Mouse (Mus musculus): ENCODE measurements around the gene Ptrh2. TPM values are rescaled to one million over a fixed set of nuclear protein-coding genes. Genes with fewer than 3 reads are reported as not detected.

The Ptrh2 gene
- total and polyA plus RNA-seq, 3 experiments: 29.8 to 54.5 (median 34.7) TPM

GRCm38 (mm10) chr11:86734241-86734939 lies 50.6 kb downstream of the Ptrh2 start:
- in situ Hi-C loops (cut with MboI; ENCODE audit: low pct_ligation_motif_present, low pct_unique_long_range_greater_than_20kb, low sequenced_read_pairs): no loop called here
- Histone ChIP-seq H3K4me3 (replicated peaks in 1 of 3; ENCODE audit: low read depth in 2 of 3, low read length in 2 of 3, poor library complexity in 1 of 3) (no peak overlapping the region), H3K79me2 (replicated peaks; ENCODE audit: control insufficient read depth, extremely low read depth, insufficient read depth, poor library complexity, severe bottlenecking) (peaks cover 62% of the 10 kb centered on the region), H3K4me1 (ENCODE audit: control insufficient read depth in 1 of 2, insufficient read depth in 2 of 2) (peaks cover 8 to 82% of the 10 kb centered on the region in 2 experiments), H3K27me3 (replicated peaks) (no peaks in the 10 kb centered on the region), H3K9me3 (replicated peaks; ENCODE audit: low read length) (no peaks in the 10 kb centered on the region), H3K4me2 (ENCODE audit: insufficient read depth, low read depth, poor library complexity, severe bottlenecking) (no peak overlapping the region), H3K27ac (ENCODE audit: insufficient read depth, low read depth) (no peak overlapping the region), H3K36me3 (replicated peaks in 1 of 2; ENCODE audit: control insufficient read depth in 1 of 2, insufficient read depth in 1 of 2, low read length in 1 of 2) (peaks cover 32 to 66% of the 10 kb centered on the region in 2 experiments), H3K9ac (ENCODE audit: insufficient read depth, low read depth) (no peak overlapping the region)
- TF ChIP-seq BHLHE40 (IDR thresholded peaks at IDR 0.05; ENCODE audit: low read depth, low read length): no peak
- TF ChIP-seq SIN3A (IDR thresholded peaks at IDR 0.05; ENCODE audit: low read length): 0 out of 2 replicates have a peak, but pooled peaks have one; percentile 26
- dilution Hi-C loops (cut with MboI; ENCODE audit: extremely low pct_ligation_motif_present, extremely low pct_unique_long_range_greater_than_20kb, low sequenced_read_pairs): no loop called here
- DNase-seq (ENCODE audit: extremely low read depth): no peak

DNA sequence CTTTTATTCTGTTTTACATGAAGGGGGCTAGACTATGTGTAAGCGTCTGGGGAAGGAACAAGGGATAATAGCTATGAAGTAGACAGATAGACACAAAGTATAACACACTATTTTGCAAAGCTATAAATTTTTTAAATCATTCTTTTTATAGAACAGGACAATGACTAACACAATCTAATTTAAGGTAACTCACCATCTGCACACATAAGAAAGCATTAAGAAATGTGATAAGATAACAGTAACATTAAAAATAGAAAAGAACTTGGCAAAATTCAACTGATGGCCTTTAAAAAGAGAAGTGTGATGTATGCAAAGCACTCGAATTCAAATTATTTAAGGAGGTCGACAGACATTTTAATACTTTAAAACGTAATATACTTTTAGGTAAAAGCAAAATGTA lies 51.2 kb downstream of the Ptrh2 start:
- no peak for TF ChIP-seq TCF12 (IDR thresholded peaks at IDR 0.05; ENCODE audit: low read depth, low read length)
- TF ChIP-seq JUND (conservative IDR thresholded peaks at IDR 0.05; ENCODE audit: low read depth, low read length): no peak
- TF ChIP-seq EP300 (IDR thresholded peaks at IDR 0.05; ENCODE audit: low read length): 0 out of 2 replicates have a peak, but pooled peaks have one; percentile 5
- H3K4me3 ChIP-seq (replicated peaks in 1 of 3; ENCODE audit: low read depth in 2 of 3, low read length in 2 of 3, poor library complexity in 1 of 3): no peak overlapping the region
- DNase-seq (ENCODE audit: extremely low read depth): no peak
- H3K9me3 ChIP-seq (replicated peaks; ENCODE audit: low read length): no peaks in the 10 kb centered on the region
- no peak overlapping the region for H3K9ac ChIP-seq (ENCODE audit: insufficient read depth, low read depth)
- dilution Hi-C loops (cut with MboI; ENCODE audit: extremely low pct_ligation_motif_present, extremely low pct_unique_long_range_greater_than_20kb, low sequenced_read_pairs) (no loop called here), in situ Hi-C loops (cut with MboI; ENCODE audit: low pct_ligation_motif_present, low pct_unique_long_range_greater_than_20kb, low sequenced_read_pairs) (no loop called here)
- H3K27me3 ChIP-seq (replicated peaks): no peaks in the 10 kb centered on the region
- H3K4me1 ChIP-seq (ENCODE audit: control insufficient read depth in 1 of 2, insufficient read depth in 2 of 2): peaks cover 8 to 88% of the 10 kb centered on the region in 2 experiments
- no peak overlapping the region for H3K27ac ChIP-seq (ENCODE audit: insufficient read depth, low read depth)
- H3K36me3 ChIP-seq (replicated peaks in 1 of 2; ENCODE audit: control insufficient read depth in 1 of 2, insufficient read depth in 1 of 2, low read length in 1 of 2): peaks cover 29 to 61% of the 10 kb centered on the region in 2 experiments
- no peak overlapping the region for H3K4me2 ChIP-seq (ENCODE audit: insufficient read depth, low read depth, poor library complexity, severe bottlenecking)
- peaks cover 65% of the 10 kb centered on the region for H3K79me2 ChIP-seq (replicated peaks; ENCODE audit: control insufficient read depth, extremely low read depth, insufficient read depth, poor library complexity, severe bottlenecking)

- H3K4me2 ChIP-seq (ENCODE audit: insufficient read depth, low read depth, poor library complexity, severe bottlenecking): no peak overlapping the region
- H3K9ac ChIP-seq (ENCODE audit: insufficient read depth, low read depth): no peak overlapping the region
- peak; percentile 76 for DNase-seq (ENCODE audit: extremely low read depth)
- H3K9me3 ChIP-seq (replicated peaks; ENCODE audit: low read length): no peaks in the 10 kb centered on the region
- in situ Hi-C loops (cut with MboI; ENCODE audit: low pct_ligation_motif_present, low pct_unique_long_range_greater_than_20kb, low sequenced_read_pairs): no loop called here
- dilution Hi-C loops (cut with MboI; ENCODE audit: extremely low pct_ligation_motif_present, extremely low pct_unique_long_range_greater_than_20kb, low sequenced_read_pairs): no loop called here
- no peak overlapping the region for H3K27ac ChIP-seq (ENCODE audit: insufficient read depth, low read depth)
- no peaks in the 10 kb centered on the region for H3K27me3 ChIP-seq (replicated peaks)
- no peak overlapping the region for H3K4me3 ChIP-seq (replicated peaks in 1 of 3; ENCODE audit: low read depth in 2 of 3, low read length in 2 of 3, poor library complexity in 1 of 3)
- H3K4me1 ChIP-seq (ENCODE audit: control insufficient read depth in 1 of 2, insufficient read depth in 2 of 2): peaks cover 9 to 96% of the 10 kb centered on the region in 2 experiments
- TF ChIP-seq MAX (IDR thresholded peaks at IDR 0.05; ENCODE audit: low read length) (no peak), MXI1 (IDR thresholded peaks at IDR 0.05; ENCODE audit: low read depth, low read length) (0 out of 2 replicates have a peak, but pooled peaks have one; percentile 34), EP300 (IDR thresholded peaks at IDR 0.05; ENCODE audit: low read length) (peak; percentile 20; the same call in 1 of the 2 replicates), POLR2A (IDR thresholded peaks at IDR 0.05; ENCODE audit: low read depth, low read length) (peak; percentile 29; the same call in 1 of the 2 replicates)
- peaks cover 12 to 42% of the 10 kb centered on the region in 2 experiments for H3K36me3 ChIP-seq (replicated peaks in 1 of 2; ENCODE audit: control insufficient read depth in 1 of 2, insufficient read depth in 1 of 2, low read length in 1 of 2)
- peaks cover 78% of the 10 kb centered on the region for H3K79me2 ChIP-seq (replicated peaks; ENCODE audit: control insufficient read depth, extremely low read depth, insufficient read depth, poor library complexity, severe bottlenecking)
Observed at GRCm38 (mm10) chr11:86737301-86738000, 53.7 kb downstream of the Ptrh2 start.

Measured in CH12.LX (cell line).